Mouse (Mus musculus) liver, adult 2 months (tissue): ENCODE measurements at regions not wholly inside any gene's neighbourhood (a gene's known extent, or its start where the extent isn't known, plus 50 kb on each side); places are given as distances from the start of the nearest gene placed in this dataset.
A peak's percentile ranks its signal among the peaks of the same experiment; 100 is the strongest.

Experiments
- DNase-seq: peaks from one replicate; pipeline ENCODE4 v3.0.0-alpha.2; 2011; ENCODE audit warnings: low read depth, low spot score; ENCODE audit errors: extremely low read depth
- H3K27ac ChIP-seq: fragments of 200-500 bp; replicated peaks from 2 replicates; pipeline ENCODE4 v1.5.1; 2012; ENCODE audit warnings: low read depth, mild to moderate bottlenecking, control low read depth, inconsistent platforms, low read length; ENCODE audit not compliant: insufficient read depth
- H3K27me3 ChIP-seq: fragments of 200-500 bp; 2 replicates; pipeline ENCODE4 v1.6.1; 2012; ENCODE audit warnings: mild to moderate bottlenecking, moderate library complexity, low read length, inconsistent platforms; ENCODE audit not compliant: control insufficient read depth, insufficient read depth
- H3K36me3 ChIP-seq: fragments of 200-500 bp; 2 replicates; pipeline ENCODE4 v1.6.1; 2012; ENCODE audit warnings: low read length, inconsistent platforms; ENCODE audit not compliant: control insufficient read depth, insufficient read depth
- H3K4me1 ChIP-seq: fragments of 200-500 bp; 2 replicates; pipeline ENCODE4 v1.6.1; 2011; ENCODE audit warnings: low read length; ENCODE audit not compliant: control insufficient read depth, insufficient read depth
- H3K4me3 ChIP-seq: fragments of 200-500 bp; 2 replicates; pipeline ENCODE4 v1.5.1; 2011; ENCODE audit warnings: low read depth, mild to moderate bottlenecking, control low read depth, low read length, moderate library complexity; ENCODE audit not compliant: insufficient read depth
- H3K79me2 ChIP-seq: fragments of 200-500 bp; 2 replicates; pipeline ENCODE4 v1.6.1; 2012; ENCODE audit warnings: inconsistent platforms, mild to moderate bottlenecking, low read length, moderate library complexity; ENCODE audit not compliant: control insufficient read depth, insufficient read depth
- H3K9ac ChIP-seq: fragments of 200-500 bp; 2 replicates; pipeline ENCODE4 v1.6.1; 2012; ENCODE audit warnings: low read depth, mild to moderate bottlenecking, control low read depth, inconsistent platforms, low read length
- CTCF ChIP-seq: fragments of 200-500 bp; IDR thresholded peaks from 2 replicates; pipeline ENCODE4 v1.5.1; 2011; ENCODE audit warnings: low read depth, low read length, control low read depth
- POLR2A ChIP-seq: fragments of 200-500 bp; IDR thresholded peaks from 2 replicates; pipeline ENCODE4 v1.6.1; 2011; ENCODE audit warnings: low read length, control low read depth; ENCODE audit not compliant: insufficient read depth; ENCODE audit errors: extremely low read depth
- WGBS: fragments of 180-500 bp; shearing (Covaris S2); methylation state at CpG from one replicate; pipeline ENCODE4 v1.1.7; 2018; 5-methylcytosine and 5-hydroxymethylcytosine counted together

DNA sequence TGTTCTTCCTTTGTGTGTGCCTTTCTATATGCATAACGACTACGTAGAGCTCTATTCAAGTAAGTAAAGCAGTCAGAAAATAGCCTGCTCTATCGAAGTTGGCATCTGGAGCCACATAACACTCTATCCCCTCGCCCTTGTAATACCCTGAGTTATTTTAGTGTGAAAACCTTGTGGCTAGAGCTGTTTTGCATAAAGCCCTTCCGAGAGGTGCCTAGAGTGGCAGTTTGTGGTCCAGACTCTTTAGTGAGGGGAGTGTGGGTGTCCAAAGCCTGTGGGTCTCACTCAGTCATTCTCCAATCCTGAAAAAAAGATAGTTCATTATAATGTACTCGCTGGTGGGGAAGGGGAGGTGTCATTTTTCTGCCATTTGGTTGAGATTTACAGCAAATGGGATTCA is 855.2 kb upstream of the Car8 start:
- Histone ChIP-seq H3K79me2 (no peaks in the 10 kb centered on the region), H3K36me3 (no peaks in the 10 kb centered on the region), H3K4me3 (no peak overlapping the region), H3K4me1 (peaks cover 12% of the 10 kb centered on the region), H3K27me3 (no peaks in the 10 kb centered on the region), H3K9ac (no peak overlapping the region), H3K27ac (no peak overlapping the region)
- 84% methylated on average over 6 of the region's 6 CpGs for WGBS
- DNase-seq, result no peak
- TF ChIP-seq POLR2A (no peak), CTCF (no peak)

- Histone ChIP-seq H3K4me3 (no peak overlapping the region), H3K9ac (no peak overlapping the region)
- WGBS, result 37% methylated on average over 13 of the region's 13 CpGs
Measured at GRCm38 (mm10) chr4:9083526-9083925, 844.7 kb upstream of the Car8 start.

GRCm38 (mm10) chr4:9081701-9082562 is 843.1 kb upstream of the Car8 start:
- Histone ChIP-seq H3K4me1 (peaks cover 26% of the 10 kb centered on the region), H3K36me3 (no peaks in the 10 kb centered on the region), H3K9ac (no peak overlapping the region; the same call in 1 of the 2 replicates), H3K27me3 (no peaks in the 10 kb centered on the region), H3K79me2 (no peaks in the 10 kb centered on the region), H3K27ac (peak overlapping the region; percentile 59), H3K4me3 (peak overlapping the region; percentile 14; the same call in 1 of the 2 replicates)
- peak; percentile 99 for DNase-seq
- 29% methylated on average over 14 of the region's 14 CpGs for WGBS
- TF ChIP-seq POLR2A, result no peak
- no peak for TF ChIP-seq CTCF

More at GRCm38 (mm10) chr4:9083526-9083925, 844.7 kb upstream of the Car8 start:
- Histone ChIP-seq H3K36me3 (no peaks in the 10 kb centered on the region), H3K4me1 (peaks cover 26% of the 10 kb centered on the region), H3K79me2 (no peaks in the 10 kb centered on the region), H3K27ac (peak overlapping the region; percentile 22; the same call in 1 of the 2 replicates), H3K27me3 (no peaks in the 10 kb centered on the region)
- no peak for TF ChIP-seq CTCF
- no peak for TF ChIP-seq POLR2A
- peak; percentile 83 for DNase-seq

DNA sequence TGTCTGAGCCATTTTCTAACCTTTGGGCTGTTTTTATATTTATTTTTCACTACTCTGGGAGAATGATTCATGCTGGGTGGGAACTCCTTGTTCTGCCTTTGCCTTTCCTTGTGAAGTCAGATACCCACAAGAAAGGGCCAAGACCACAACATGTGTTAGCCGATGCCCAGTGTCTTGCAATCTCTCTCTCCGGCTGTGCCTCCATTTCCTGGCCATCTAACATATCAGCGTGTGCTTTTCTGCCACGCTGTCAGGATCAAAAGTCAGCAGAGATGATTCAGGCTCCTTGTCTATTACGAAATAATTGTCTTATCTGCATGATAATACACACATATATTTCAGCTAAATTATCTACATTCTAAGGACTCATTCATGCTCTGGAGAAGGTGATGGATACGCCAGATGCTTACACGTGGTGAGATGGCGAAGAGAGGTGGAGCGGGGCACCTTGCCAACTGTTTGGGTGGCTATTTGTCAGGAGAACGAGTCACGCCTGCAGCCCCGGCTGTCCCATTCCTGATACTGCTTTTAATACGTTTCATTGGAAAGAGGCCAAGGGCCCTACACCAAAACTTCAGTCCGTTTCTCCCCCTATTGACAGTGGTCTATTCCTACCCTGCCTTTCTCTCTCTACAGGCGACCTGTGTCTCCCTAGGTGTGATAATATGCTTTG is 842.1 kb upstream of the Car8 start:
- peak; percentile 66 for DNase-seq
- Histone ChIP-seq H3K27me3 (no peaks in the 10 kb centered on the region), H3K27ac (no peak overlapping the region), H3K36me3 (no peaks in the 10 kb centered on the region), H3K4me3 (no peak overlapping the region), H3K4me1 (peaks cover 26% of the 10 kb centered on the region), H3K79me2 (no peaks in the 10 kb centered on the region), H3K9ac (no peak overlapping the region)
- no peak for TF ChIP-seq CTCF
- TF ChIP-seq POLR2A, result no peak
- 34% methylated on average over 15 of the region's 15 CpGs for WGBS

DNA sequence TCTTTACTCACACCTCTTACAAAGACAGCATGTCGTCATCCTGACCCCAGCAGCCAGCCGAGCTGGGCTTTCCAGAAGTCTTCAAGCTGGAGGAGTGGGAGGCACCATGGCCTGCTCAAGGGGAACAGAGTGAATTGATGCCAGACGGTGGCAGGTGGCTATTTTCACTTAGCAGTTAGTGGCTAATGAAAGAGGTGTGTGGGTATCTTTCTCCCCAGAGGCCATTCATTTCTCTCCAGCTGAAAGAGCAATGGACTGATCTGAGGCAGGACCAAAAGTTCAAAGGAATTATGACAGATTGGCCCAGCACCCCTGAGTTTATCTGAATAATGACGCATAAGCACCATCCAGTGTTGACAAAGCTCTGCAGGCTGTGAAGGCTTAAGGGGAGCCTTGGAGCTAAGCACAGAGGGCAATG is 841.0 kb upstream of the Car8 start:
- no peaks in the 10 kb centered on the region for H3K79me2 ChIP-seq
- peaks cover 26% of the 10 kb centered on the region for H3K4me1 ChIP-seq
- H3K36me3 ChIP-seq, result no peaks in the 10 kb centered on the region
- DNase-seq, result peak; percentile 66
- no peak overlapping the region for H3K4me3 ChIP-seq
- no peak overlapping the region for H3K27ac ChIP-seq
- no peaks in the 10 kb centered on the region for H3K27me3 ChIP-seq
- no peak overlapping the region for H3K9ac ChIP-seq
- TF ChIP-seq POLR2A, result no peak
- TF ChIP-seq CTCF, result no peak
- WGBS, result 80% methylated on average over 4 of the region's 4 CpGs
